Mouse (Mus musculus) spleen, postnatal 14 days (tissue): Measurements from ENCODE around the gene Tnfrsf14.

Source experiments
- DNase-seq, 2 experiments: peaks; one replicate each; pipeline ENCODE4 v3.0.0; 2021 to 2022; ENCODE audit warnings: low spot score in 2 of 2

Tnfrsf14 gene

DNA sequence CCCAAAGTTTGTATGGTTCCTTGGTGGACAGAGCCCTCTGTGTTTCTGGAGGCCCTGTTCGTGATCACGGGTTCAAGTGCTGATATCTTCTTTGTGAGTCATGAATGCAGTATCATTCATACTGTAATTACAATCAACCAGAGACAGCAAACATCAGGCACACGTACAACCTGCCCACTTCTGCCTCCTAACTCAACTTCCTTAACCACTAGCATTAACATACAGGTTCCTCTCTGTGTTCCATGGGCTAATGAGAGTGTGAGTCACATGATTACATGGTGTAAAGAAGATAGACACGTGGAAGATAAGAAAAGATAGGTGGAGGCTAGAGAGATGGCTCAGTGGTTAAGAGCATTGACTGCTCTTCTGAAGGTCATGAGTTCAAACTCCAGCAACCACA is 11.7 kb downstream of the Tnfrsf14 start:
- no peak for DNase-seq

DNA sequence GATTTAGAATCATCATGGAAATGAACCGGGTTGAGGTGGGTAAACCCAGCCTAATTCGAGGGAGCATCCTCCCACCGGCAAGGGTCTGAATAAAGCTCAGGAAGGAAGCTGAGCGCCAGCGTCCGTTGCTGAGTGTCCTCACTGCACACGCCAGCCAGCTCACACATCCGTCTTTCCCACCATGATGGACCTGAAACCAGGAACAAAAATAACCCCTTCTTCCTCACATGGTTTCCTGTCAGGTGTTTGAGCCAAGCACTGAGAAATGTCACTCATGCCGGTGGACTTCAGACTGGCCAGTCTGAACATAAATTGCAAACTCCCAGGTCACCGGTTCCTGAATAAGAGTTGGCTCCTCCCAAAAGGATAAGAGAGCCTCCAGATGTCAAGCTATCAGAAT is 13.1 kb downstream of the Tnfrsf14 start:
- no peak for DNase-seq

DNA sequence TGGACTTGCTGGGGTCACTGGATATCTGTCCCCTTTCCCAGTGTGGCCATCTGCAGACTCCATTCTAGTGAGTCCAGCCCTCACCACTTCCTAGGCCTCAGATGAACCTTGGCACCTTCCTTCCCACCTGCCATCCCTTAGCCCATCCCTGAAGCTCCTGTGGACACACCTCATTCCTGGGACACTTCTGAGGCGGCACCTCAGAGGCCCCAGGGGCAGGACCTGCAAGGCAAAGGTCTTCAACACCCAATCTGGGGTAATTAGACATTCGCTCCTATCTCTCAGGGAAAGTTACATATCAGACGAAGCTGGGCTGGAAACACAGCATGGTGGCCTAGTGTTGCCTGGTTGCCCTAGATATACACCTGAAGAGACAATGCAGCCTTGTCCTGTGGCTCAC is 13.7 kb downstream of the Tnfrsf14 start:
- DNase-seq = no peak

DNA sequence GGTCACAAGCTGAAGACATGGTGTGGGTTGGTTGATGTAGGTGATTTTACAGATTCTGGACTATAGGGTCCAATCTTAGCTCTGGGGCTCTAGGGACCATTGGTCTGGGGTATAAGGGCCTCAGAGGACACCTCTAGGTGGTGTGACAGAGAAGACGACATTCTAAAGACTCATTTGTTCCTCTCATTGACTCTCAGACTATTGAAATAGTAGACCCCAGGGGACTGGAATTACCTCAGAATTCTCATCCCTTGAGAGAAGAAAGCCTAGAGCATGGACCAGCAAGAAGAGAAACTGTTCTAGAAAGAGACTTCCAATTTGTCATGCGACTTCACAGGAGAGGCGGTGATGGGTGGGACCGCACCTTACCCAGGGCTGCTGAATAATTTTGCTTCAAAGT is 14.1 kb downstream of the Tnfrsf14 start:
- no peak for DNase-seq

DNA sequence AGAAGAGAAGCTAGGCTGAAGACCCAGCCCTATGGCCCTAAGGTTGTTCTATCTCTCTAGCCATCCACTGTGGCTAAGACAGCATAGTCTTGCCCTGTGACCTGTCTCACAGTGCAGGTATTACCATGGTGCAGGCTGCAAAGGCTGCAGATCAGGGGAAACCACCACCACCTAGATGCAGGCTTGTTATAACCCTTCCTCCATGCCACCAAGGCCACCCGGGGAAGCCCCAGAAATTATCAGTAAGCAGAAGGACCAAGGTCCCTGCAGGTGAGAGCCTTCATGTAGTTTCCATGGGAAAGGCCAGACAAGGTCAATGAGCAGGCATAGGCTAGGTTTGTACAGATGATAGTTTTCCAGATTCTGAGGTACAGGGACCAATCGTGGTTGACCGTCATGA is 14.5 kb downstream of the Tnfrsf14 start:
- no peak for DNase-seq

DNA sequence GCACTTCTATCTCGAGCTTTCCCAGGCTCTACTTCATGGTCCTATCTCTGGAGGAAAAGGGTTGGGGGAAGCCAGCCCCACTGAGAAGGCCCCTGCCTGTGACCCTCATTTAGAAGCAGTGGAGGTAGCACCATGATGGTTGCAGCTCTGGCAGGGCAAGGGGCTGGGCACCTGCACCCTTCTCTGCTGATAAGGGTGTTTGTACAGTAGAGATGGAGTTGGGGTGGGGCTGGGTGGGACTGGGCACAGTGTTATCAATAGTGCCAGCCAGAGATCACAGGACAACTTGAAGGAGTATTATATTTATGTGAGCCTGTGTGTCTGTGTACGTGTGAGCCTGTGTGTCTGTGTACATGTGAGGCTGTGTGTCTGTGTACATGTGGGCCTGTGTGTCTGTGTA is 16.7 kb downstream of the Tnfrsf14 start:
- DNase-seq = peak in 1 of 2 experiments; percentile 31

DNA sequence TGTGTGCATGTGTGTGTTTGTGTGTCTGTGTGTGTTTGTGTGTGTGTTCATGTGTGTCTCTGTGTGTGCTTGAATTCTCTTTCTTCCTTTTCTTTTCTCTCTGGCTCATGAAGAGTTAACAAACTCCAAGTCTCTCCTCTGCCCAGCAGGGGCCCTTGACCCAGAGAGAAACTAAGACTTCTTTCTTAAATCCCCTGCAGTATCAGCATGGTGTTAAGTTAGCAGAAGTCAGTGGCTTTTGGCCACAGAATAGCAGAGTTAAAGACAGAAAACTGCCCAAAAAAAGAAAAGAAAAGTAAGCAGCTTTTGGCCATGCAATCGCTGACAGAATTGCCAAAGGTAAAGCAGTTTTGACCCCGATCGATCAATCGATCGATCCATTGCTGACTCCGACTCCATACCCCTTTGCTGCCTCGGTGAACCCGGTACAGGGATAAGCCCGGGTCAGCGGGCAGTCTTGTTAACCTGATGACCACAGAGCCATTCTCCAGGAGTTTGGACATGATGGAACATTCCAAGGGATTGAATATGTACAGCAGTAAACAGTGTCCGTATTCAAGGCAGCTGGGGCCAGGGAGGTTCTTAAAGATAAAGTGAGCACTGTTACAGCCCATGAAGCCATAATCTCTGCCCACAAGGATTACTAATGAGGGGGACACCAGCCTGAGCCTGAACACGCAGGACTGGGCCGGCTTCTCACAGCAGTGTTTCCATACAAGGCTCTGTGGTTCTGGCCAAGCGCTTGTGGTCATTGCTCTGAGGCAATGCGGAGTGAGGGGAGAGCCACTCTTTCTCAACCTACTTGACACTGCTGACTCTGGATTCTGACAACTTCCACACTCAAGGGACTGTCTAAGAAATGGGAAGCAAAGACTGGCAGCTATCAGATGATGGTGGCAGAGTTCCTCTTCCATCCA is 17.5 kb downstream of the Tnfrsf14 start:
- DNase-seq = no peak

DNA sequence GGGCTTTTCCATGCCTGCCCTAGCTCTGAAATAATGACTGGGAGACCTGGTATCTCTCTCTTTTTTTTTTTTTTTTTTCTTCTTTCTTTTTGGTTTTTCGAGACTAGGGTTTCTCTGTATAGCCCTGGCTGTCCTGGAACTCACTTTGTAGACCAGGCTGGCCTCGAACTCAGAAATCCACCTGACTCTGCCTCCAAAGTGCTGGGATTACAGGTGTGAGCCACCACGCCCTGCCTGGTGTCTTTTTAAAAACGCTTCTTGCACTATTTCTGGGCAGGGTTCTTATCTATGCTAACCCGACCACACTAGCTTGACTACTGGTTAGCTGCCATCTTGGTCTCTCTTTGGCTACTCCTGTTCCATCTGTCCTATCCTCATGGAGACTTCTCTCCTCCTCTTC is 19.9 kb downstream of the Tnfrsf14 start:
- DNase-seq = no peak

DNA sequence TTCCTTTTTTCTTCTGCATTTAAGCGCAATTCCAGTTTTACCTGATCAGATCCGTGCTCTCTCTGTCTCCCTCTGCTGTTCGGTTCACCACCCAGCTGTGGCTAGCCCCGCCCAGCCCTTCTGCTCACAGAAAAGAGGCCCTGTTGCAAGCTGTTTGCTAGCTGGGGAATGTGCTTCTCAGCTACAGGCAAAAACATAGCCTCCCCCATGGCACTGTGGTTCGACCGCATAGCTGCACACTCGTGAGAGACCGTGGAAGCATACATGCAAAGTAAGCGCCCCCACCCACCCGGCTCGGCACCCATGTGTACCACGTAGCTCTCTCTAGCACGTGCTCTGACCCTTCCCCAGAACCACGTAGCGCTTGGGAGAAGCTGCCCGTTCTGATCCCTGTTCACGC is 20.5 kb downstream of the Tnfrsf14 start:
- peak; percentile 64 to 74 for DNase-seq

DNA sequence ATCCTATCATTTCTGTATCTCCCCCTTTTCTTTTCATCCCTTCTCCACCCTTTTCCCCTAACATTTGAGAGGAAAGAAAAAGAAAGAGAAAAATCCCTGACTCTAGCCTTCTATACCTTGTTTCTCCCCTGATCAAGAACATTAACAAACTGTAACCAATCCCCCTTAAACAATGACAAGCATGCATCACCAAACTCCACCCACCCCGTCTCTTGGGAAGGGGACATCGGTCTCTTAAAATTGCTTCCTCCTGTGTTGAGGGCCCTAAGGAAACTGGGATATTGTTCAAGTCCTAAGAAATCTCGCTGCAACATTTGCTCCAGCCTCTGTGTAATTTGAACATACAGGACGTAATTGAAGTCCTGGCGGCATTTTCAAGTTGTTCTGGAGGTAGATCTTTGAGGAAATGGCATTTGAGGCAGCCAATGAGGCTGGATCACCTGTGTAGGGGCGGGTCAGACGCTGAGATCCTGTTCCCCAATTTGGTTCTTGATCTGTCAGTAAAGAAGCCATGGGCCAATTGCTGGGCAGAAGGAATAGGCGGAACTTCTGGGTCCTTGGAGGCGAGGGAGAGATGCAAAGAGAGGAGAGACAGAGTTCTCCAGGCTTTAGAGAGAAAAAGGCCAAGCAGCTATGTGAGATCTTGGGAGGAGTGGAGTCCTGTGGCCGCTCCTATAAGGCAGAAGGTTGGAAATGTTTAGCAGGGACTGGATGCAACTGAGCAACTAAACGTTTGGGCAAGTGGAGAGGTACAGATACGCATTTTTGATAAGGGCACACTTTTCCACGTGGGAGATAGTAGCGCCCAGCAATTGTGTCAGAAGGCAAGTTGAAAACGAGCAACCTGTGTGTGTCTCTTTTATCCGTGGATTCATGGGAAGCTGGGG is 23.9 kb downstream of the Tnfrsf14 start:
- DNase-seq = peak; percentile 74 to 75

DNA sequence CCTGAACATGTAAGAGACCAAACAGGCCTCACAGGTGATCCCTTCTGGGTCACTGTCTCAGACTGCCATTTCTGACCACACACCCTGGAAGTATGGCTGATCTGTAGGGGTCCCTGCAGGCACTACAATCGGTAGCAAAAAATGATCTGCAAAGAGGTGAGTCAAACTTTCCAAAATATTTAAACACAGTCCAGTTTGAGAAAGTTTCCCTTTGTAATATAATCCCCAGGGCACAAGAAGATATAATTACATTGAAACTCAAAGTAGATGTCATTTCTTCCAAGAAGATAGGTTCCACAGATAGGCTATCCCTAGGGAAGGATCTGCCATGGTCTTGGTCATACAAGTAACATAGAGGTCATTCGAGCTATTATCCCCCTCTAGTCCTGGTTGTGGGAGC is 26.0 kb downstream of the Tnfrsf14 start:
- DNase-seq = no peak

DNA sequence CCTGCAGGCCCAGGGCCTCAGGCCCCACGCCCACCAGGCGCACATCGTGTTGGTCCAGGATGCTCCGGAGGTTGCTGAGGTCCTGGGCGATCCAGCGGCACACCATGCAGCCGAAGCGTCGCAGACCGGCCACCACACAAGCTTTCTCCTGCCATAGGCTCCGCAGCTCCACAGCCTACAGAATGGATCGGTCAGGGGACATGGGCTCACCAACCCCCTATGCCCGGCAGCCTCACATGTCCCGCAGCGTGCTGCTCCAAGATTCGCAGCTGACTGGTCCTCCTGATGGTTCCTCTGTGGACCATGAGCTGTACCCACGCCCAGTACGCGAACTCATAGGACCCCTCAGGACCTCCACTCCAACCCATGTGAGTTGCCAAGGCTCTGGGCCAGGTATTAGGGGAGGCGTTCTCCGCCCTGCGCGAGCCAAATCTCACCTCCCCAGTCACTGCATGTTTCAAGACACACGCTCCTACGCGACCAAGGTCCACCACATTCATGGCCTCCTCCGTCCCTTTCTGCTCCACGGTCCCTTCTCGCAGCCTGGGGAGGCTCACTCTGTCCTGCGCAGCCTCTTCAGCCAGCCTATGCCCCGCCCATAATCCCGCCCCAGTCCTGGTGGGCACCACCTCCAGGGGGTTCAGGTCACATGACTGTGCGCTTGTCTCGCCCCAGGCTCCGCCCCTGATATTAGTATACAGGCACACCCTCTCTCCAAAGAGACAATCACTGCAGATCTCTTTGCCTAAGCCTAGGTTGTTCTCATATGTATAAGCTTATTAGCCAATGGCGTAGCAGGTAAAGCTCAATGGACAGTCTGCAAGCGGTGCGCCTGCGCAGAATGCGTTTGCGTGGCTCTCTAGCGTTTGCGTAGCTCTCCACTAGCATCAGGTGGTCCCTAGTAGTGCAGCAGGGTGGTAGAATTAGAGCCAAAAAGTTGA is 29.6 kb downstream of the Tnfrsf14 start, which contains the start of gene Fam213b:
TSS of gene Fam213b (minus strand) at position 630 of the 941 bp plus-strand sequence.
- peak; percentile 47 to 48 for DNase-seq

DNA sequence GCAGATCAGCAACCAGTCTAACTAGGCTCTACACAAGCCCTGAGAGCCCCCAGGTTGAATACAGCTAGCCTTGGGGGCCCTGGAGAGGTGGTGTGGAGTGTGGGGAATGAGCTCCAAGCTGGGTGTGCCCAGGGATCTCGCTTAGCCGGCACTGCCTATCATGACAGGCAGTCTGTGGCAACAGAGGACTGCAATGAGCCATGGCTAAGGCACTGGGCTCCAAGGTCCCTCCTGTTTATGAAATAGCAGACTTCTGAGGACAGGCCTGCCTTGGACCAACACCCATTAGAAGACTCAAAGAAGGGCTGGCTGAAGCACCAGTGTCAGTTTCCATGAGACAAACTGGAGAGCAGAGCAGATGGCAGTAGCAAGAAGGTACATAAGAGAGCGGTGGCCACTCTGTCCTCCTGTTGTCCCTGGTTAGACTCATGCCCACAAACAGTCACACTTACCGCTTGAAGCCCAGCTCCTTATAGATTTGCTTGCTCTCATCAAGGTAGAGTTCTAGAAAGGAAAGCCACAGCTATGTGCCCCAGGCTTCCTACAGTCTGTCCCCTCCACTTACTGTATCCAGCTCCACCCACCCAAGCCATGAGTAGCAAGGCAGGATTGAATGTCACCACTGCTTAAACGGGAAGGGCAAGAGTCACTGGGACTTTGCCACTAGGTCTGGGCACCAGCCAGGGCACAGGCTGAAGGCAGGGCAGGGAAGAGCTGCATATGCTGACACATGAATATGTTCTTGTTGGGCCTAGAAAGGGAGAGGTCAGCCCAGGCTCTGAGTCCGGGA is 30.5 kb downstream of the Tnfrsf14 start:
- DNase-seq = no peak

DNA sequence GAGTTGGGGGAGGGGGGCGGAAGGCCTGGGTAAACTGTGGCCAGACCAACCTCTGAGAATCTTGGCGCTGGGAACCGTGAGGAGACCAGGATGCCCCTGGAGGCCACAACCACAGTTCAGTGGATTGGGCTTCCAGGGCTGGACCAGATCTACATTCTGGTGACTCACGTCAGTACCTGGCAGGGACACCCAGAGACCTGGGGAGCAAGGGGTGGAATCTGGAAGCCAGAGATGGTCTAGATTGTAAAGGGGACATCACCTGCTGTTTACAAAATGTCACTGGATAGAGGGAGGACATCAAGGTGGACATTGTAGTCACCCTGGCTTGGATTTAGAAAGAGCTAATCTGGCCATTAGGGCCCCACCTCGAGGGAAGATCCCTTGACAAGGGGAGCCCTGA is 32.8 kb downstream of the Tnfrsf14 start:
- DNase-seq = no peak

DNA sequence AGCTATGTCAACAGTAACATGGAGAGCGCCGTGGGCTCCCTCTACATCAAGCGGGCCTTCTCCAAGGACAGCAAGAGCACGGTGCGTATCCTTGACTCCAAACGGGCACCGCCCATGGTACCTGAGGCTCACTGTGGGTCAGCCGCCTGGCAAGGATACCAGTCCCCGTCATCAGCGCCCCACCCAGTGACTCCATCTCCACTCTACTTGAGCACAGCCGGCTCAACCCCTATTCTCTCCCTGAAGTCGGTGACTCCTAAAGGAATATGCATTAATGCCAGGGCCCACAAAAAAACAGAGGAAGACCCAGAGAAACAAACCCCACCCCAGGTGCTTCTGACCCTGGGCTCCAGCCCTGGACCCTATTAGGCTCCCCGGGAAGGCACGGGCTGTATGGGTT is 37.5 kb downstream of the Tnfrsf14 start:
- DNase-seq = no peak

DNA sequence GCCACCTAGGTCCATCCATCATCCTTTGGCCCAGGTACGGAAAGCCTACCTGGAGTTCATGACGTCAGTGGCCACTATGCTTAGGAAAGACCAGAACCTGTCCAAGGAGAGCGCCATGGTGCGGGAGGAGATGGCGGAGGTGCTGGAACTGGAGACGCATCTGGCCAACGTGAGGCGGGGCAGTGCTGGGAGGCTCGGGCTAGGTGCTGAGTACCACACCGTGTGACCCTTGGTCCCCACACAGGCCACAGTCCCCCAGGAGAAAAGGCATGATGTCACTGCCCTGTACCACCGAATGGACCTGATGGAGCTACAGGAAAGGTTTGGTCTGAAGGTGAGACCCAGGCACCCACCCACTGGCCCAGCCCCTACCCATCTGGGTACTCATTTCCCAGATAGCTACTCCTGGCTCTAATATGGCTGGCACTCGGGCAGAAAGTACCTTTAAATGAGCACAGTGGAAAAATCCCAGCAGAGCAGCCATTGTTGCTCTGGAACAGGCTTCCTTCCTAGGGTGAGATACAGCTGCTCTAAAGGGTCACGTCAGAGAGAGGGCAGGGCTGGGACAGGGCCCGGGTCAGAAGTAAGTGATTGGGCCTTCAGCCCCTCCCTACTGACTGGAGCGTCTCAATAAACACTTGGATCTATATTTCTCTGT is 40.6 kb downstream of the Tnfrsf14 start:
- no peak for DNase-seq

DNA sequence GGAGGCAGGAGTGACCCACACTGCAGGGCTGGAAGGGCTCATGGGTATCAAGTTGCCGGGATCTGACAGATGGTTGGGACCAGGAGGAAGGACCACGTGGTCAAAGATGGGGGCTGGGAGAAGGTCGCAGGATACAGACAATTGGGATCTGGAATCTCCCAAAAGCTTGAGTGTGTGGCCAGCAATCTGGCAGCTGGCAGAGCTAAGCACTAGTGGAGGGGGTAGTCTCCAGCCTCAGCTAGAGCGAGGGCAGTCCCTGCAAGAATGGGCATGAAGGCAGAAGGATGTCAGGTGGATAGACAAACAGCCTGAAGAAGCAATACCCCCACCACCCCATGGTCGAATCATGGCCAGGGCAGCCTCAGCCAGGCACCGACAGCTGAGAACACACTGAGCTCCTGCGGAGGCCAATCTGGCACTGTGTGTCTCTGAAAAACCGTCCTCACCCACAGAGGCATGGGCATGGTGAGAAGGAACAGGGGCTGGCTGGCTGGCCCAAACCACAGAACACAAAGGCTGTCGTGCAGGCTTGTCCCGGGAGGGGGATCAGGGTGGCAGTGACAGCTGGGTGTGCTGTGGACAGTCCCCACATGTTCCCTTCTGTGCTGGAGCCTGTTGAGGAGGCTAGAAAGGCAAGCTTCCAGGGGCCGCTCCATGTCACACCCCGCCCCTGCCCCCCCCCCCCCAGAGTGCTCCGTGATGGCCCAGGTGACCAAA is 41.3 kb downstream of the Tnfrsf14 start:
- no peak for DNase-seq

DNA sequence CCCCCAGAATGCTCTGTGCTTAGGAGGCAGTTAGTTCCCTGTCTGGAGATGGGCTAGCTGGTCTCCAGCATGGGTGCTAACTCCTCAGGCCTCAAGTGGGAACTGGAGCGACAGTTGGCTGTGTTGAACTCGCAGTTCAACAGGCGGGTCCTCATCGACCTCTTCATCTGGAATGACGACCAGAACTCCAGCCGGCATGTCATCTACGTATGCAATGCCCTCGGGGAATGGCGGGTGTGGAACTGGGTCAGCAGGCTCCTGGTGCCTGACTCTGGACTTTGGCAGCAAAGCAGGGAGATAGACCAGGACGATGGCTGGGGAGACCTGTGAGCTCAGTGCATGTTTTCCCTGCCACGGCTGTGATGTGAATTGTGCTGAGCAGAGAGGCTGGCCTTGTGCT is 42.9 kb downstream of the Tnfrsf14 start:
- DNase-seq = no peak

DNA sequence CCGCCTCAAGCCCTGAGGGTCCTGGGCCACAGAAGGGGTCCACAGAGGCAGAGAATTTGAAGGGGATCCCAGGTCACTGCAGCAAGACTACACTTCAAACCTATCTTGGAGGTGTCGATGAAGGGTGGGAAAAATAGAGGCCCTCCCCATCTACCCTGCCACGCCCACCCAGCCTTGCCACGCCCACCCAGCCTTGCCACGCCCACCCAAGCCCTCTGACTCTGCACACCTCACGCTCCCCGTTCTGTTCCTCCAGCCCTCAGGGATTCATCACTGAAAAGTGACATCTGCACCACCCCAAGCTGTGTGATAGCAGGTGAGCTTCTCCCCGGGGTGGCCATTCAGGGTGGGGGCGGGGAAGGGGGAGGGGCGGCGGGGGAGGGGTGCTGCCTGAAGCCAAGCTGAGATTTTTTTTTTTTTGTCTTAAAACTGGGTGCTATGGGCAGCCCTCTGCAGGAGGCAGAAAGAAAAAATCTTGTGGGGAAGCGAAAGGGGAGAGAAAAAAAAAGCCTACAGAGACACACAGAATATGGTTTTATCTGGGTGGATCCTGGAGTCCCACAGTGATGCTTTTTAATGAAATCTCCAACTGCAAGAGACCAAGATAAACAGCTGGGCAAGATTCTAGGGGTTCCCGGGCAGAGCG is 46.2 kb downstream of the Tnfrsf14 start:
- peak; percentile 38 to 43 for DNase-seq
